Mouse (Mus musculus): Measurements from ENCODE around the gene Chga. TPM values are rescaled to one million over a fixed set of nuclear protein-coding genes. Genes with fewer than 3 reads are reported as not detected.

The Chga gene
- polyA plus RNA-seq, 1 experiment, result 73.7 TPM

DNA sequence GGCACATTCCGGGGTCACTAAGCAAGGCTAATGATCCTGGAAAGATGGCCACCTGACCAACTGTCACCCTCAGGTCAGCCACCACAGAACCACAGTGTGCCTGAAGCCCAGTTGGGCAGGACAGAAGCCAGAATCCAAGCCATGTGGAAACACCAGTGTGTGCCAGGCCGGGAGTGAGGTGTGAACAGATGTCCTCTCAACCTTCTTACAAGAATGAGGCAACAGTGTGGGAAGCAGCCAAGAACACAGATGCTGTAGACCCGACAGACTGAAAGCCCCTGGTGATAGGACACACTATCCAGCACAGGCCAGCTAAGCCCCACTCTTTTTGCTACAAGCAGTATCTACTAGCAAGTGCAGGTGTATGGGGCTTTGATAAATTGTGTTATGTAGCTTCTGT lies 30.6 kb downstream of the Chga start:
- H3K27me3 ChIP-seq (ENCODE audit: control insufficient read depth, insufficient read depth, low read length), result no peaks in the 10 kb centered on the region
- peaks cover 78% of the 10 kb centered on the region for H3K36me3 ChIP-seq (ENCODE audit: control insufficient read depth, insufficient read depth, low read length)
- H3K27ac ChIP-seq (ENCODE audit: insufficient read depth, low read depth, low read length), result no peak overlapping the region
- WGBS, result 78% methylated on average over 3 of the region's 3 CpGs
- TF ChIP-seq POLR2A (IDR thresholded peaks at IDR 0.05; ENCODE audit: low read depth, low read length), result no peak
- TF ChIP-seq CTCF (IDR thresholded peaks at IDR 0.05; ENCODE audit: extremely low read depth, insufficient read length, insufficient replicate concordance, low read depth, low read length), result no peak
- no peak overlapping the region for H3K4me3 ChIP-seq (ENCODE audit: low read depth, low read length)
- H3K4me1 ChIP-seq (ENCODE audit: control insufficient read depth, insufficient read depth, insufficient read length, low read length), result peaks cover 8% of the 10 kb centered on the region

DNA sequence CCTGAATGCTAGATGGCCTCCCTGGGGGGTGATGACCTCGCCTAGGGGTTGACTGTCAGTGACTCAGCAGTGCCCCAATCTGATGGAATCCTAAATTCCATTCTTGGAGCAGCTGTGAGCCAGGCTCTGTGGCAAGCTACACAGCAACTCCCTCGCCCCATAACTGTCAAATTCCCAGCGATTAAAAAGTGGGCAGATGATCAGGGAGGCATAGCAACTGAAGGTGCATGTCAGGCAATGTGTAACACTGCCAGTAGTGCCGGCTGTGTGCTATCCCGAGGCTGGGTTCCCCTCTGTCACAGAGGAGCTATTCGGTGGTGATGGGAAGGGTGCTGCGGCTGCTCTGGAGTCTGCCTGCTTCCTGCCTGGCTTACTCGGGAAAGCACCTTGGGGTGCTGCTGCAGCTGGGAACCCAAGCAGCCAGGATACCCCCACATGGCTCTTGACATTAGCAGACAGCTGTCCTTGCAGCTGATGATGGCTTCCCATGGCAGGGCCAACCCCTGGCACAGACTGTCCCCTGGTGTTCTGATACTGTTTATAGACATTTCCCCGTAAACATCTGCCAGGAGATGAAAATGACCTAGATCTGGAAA lies 31.6 kb downstream of the Chga start:
- Histone ChIP-seq H3K4me1 (ENCODE audit: control insufficient read depth, insufficient read depth, insufficient read length, low read length) (peaks cover 11% of the 10 kb centered on the region; the same call in 1 of the 2 replicates), H3K4me3 (ENCODE audit: low read depth, low read length) (no peak overlapping the region), H3K36me3 (ENCODE audit: control insufficient read depth, insufficient read depth, low read length) (peaks cover 68% of the 10 kb centered on the region), H3K27me3 (ENCODE audit: control insufficient read depth, insufficient read depth, low read length) (no peaks in the 10 kb centered on the region), H3K27ac (ENCODE audit: insufficient read depth, low read depth, low read length) (no peak overlapping the region)
- WGBS, result 74% methylated on average over 9 of the region's 9 CpGs
- TF ChIP-seq POLR2A (IDR thresholded peaks at IDR 0.05; ENCODE audit: low read depth, low read length) (no peak), CTCF (IDR thresholded peaks at IDR 0.05; ENCODE audit: extremely low read depth, insufficient read length, insufficient replicate concordance, low read depth, low read length) (no peak)

DNA sequence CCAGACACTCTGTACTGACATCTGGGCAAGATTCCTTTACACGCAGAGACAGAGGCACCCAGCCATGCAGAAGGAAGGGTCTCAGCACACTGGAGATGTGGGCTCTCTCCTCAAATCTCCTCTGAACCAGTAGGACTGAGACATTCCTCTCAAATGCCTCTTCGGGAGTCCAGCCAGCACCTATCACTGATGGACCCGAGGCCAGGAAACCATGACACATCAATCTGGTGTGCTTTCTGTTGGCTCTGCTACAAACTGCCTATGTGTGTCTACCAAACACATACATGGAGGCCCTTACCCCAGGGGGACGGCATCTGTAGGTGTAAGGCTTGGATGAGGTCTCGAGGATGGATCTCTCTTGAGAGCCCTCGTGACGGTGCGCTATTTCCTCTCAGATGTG lies 32.3 kb downstream of the Chga start:
- peaks cover 67% of the 10 kb centered on the region for H3K36me3 ChIP-seq (ENCODE audit: control insufficient read depth, insufficient read depth, low read length)

DNA sequence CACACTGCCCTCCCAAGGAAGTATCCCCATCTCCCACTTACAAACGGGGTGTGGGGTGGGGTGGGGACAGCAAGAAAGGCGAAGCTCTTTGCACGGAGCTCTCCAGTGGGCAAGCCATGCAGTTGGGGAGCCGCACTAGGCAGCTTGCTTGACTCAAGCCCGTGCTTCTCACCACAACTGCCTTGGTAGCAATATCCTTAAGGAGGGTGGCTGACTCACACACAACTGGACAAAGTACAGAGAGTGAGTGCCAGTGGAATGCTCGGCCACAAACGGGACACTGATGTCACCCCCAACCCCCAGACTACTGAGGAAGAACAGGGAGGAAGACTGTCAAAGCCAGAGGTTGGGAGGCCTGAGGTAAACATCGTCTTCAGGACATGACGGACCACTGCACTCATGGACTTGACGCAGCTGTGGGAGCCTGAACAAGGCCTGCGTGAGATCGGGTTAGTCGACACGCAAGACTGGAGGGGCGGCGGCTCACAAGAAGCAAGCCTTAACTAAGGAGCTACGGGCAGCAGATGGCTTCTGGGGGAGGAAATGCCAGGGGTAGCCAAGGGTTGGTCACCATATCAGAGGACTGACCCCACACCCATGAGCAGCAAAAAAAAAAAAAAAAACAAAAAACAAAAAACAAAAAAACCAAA lies 36.1 kb downstream of the Chga start:
- Histone ChIP-seq H3K4me1 (ENCODE audit: control insufficient read depth, insufficient read depth, insufficient read length, low read length) (peaks cover 6% of the 10 kb centered on the region; the same call in 1 of the 2 replicates), H3K36me3 (ENCODE audit: control insufficient read depth, insufficient read depth, low read length) (peaks cover 46% of the 10 kb centered on the region), H3K4me3 (ENCODE audit: low read depth, low read length) (no peak overlapping the region), H3K27me3 (ENCODE audit: control insufficient read depth, insufficient read depth, low read length) (no peaks in the 10 kb centered on the region), H3K27ac (ENCODE audit: insufficient read depth, low read depth, low read length) (no peak overlapping the region)
- TF ChIP-seq POLR2A (IDR thresholded peaks at IDR 0.05; ENCODE audit: low read depth, low read length) (no peak), CTCF (IDR thresholded peaks at IDR 0.05; ENCODE audit: extremely low read depth, insufficient read length, insufficient replicate concordance, low read depth, low read length) (no peak)
- 77% methylated on average over 17 of the region's 17 CpGs for WGBS

More for the DNA sequence above, 32.3 kb downstream of the Chga start:
- H3K27ac ChIP-seq (ENCODE audit: insufficient read depth, low read depth, low read length), result no peak overlapping the region
- 89% methylated on average over 8 of the region's 8 CpGs for WGBS
- no peak overlapping the region for H3K4me3 ChIP-seq (ENCODE audit: low read depth, low read length)
- TF ChIP-seq POLR2A (IDR thresholded peaks at IDR 0.05; ENCODE audit: low read depth, low read length) (no peak), CTCF (IDR thresholded peaks at IDR 0.05; ENCODE audit: extremely low read depth, insufficient read length, insufficient replicate concordance, low read depth, low read length) (no peak)
- H3K27me3 ChIP-seq (ENCODE audit: control insufficient read depth, insufficient read depth, low read length), result no peaks in the 10 kb centered on the region
- H3K4me1 ChIP-seq (ENCODE audit: control insufficient read depth, insufficient read depth, insufficient read length, low read length), result peaks cover 11% of the 10 kb centered on the region; the same call in 1 of the 2 replicates

DNA sequence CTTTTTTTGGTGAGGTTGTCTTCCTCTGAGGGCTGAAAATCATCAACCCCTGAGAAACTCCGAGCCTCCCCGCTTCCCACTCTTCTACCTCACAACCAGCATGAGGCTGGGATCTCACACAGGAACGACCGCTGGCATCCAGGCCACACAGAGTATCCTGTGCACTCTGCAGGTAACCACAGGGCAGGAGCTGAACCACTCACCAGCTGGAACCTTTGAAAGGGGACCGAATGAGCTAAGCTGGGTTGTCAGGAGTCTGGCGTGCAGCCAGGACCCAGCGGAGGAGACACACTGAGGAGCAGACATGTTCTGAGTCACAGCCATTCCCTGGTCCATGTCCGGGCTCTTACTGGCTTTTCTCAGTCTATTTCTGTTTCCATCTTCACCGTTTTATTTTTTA lies 38.9 kb downstream of the Chga start:
- TF ChIP-seq CTCF (IDR thresholded peaks at IDR 0.05; ENCODE audit: extremely low read depth, insufficient read length, insufficient replicate concordance, low read depth, low read length) (no peak), POLR2A (IDR thresholded peaks at IDR 0.05; ENCODE audit: low read depth, low read length) (no peak)
- Histone ChIP-seq H3K27me3 (ENCODE audit: control insufficient read depth, insufficient read depth, low read length) (no peaks in the 10 kb centered on the region), H3K4me1 (ENCODE audit: control insufficient read depth, insufficient read depth, insufficient read length, low read length) (peaks cover 11% of the 10 kb centered on the region; the same call in 1 of the 2 replicates), H3K27ac (ENCODE audit: insufficient read depth, low read depth, low read length) (no peak overlapping the region), H3K36me3 (ENCODE audit: control insufficient read depth, insufficient read depth, low read length) (peaks cover 26% of the 10 kb centered on the region), H3K4me3 (ENCODE audit: low read depth, low read length) (no peak overlapping the region)
- 75% methylated on average over 9 of the region's 9 CpGs for WGBS

DNA sequence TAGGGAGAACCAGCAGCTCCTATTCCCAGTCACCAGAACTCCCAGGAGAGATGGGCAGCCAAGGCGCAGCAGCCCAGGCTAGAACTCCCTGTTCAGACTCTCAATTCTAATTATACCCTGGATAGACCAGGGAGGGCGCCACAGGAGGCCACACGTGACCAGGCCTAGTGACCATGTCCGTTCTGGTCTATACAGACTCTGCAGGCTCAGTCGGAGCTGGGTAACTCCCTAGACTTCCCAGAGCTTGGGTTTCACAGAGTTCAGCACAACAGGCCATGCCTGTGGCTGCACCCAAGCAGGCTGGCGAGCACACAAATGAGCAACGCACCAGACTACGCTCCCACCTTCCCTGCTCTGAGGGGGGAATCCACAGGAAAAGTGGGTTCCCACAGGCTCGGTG lies 39.9 kb downstream of the Chga start:
- H3K27ac ChIP-seq (ENCODE audit: insufficient read depth, low read depth, low read length), result no peak overlapping the region
- H3K36me3 ChIP-seq (ENCODE audit: control insufficient read depth, insufficient read depth, low read length), result peaks cover 25% of the 10 kb centered on the region
- H3K4me3 ChIP-seq (ENCODE audit: low read depth, low read length), result no peak overlapping the region
- TF ChIP-seq CTCF (IDR thresholded peaks at IDR 0.05; ENCODE audit: extremely low read depth, insufficient read length, insufficient replicate concordance, low read depth, low read length), result no peak
- TF ChIP-seq POLR2A (IDR thresholded peaks at IDR 0.05; ENCODE audit: low read depth, low read length), result no peak
- 91% methylated on average over 9 of the region's 9 CpGs for WGBS
- no peaks in the 10 kb centered on the region for H3K27me3 ChIP-seq (ENCODE audit: control insufficient read depth, insufficient read depth, low read length)
- H3K4me1 ChIP-seq (ENCODE audit: control insufficient read depth, insufficient read depth, insufficient read length, low read length), result peaks cover 17% of the 10 kb centered on the region; the same call in 1 of the 2 replicates

DNA sequence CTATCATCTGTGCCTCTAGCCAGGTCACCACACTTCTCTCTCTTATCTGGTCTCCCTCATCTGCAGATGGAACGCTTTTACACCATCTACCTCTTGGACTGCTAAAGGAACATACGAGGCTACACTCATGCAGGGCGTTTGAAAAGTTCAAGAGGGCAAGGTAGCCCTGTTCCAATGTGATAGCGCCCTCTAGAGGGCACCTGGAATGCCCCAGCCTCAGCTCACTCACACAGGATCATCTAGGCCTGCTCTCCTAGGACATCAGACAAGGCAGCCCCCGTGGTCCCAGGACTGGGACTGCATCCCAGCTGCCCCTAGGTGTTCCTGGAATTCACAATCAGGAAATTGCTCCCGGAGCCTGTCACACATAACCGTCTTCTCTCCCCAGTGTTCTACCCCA lies 41.6 kb downstream of the Chga start:
- Histone ChIP-seq H3K36me3 (ENCODE audit: control insufficient read depth, insufficient read depth, low read length) (peaks cover 19% of the 10 kb centered on the region), H3K27me3 (ENCODE audit: control insufficient read depth, insufficient read depth, low read length) (no peaks in the 10 kb centered on the region), H3K4me1 (ENCODE audit: control insufficient read depth, insufficient read depth, insufficient read length, low read length) (peaks cover 27% of the 10 kb centered on the region), H3K27ac (ENCODE audit: insufficient read depth, low read depth, low read length) (no peak overlapping the region), H3K4me3 (ENCODE audit: low read depth, low read length) (no peak overlapping the region)
- peak; percentile 76; the same call in 1 of the 2 replicates for TF ChIP-seq CTCF (IDR thresholded peaks at IDR 0.05; ENCODE audit: extremely low read depth, insufficient read length, insufficient replicate concordance, low read depth, low read length)
- TF ChIP-seq POLR2A (IDR thresholded peaks at IDR 0.05; ENCODE audit: low read depth, low read length), result no peak
- WGBS, result 59% methylated on average over 7 of the region's 7 CpGs

All from small intestine, adult 2 months (tissue).